Comparison of ENCODE assay signal across 21 mouse cellular contexts in genomic region chr16:5811654-5811992, GRCm38 (mm10).
DNase-seq lines count a peak whose midpoint lies in the region; ATAC-seq lines count a peak whose summit lies in the region.
"Had no signal": no experiment of that assay in that cellular context is flagged by ENCODE, and none has a peak within 500 bp of the region (broad histone marks: within the 10 kb centered on the region; RNA-seq: fewer than 3 reads in every experiment).

No protein-coding gene starts in this region.

- no peak overlapping the region for H3K4me2 ChIP-seq in midbrain, embryonic 12.5 days (replicated peaks)
- no peak overlapping the region for H3K4me2 ChIP-seq in midbrain, embryonic 16.5 days (ENCODE audit: low read length)
- H3K4me2 ChIP-seq in forebrain, embryonic 15.5 days (replicated peaks) = no peak overlapping the region
- H3K4me2 ChIP-seq in neural tube, embryonic 15.5 days = no peak overlapping the region
- H3K4me2 ChIP-seq: heart, embryonic 15.5 days; kidney, embryonic 15.5 days; limb, embryonic 12.5 days; liver, embryonic 13.5 days; lung, embryonic 14.5 days had no signal

- no peak overlapping the region for H3K9ac ChIP-seq in midbrain, embryonic 12.5 days (replicated peaks)
- no peak overlapping the region for H3K9ac ChIP-seq in midbrain, embryonic 16.5 days (ENCODE audit: low read depth, low read length)
- H3K9ac ChIP-seq in forebrain, embryonic 15.5 days (replicated peaks) = no peak overlapping the region
- no peak overlapping the region for H3K9ac ChIP-seq in neural tube, embryonic 15.5 days (replicated peaks)
- H3K9ac ChIP-seq: heart, embryonic 15.5 days; kidney, embryonic 15.5 days; limb, embryonic 12.5 days; liver, embryonic 13.5 days; lung, embryonic 14.5 days had no signal

- peak; percentile 47; the same call in 1 of the 2 replicates for ATAC-seq in midbrain, embryonic 12.5 days (ENCODE audit: low FRiP score, low read depth)
- ATAC-seq in midbrain, embryonic 16.5 days = no peak; the same call in 1 of the 2 replicates
- ATAC-seq in forebrain, embryonic 15.5 days (replicated peaks) = peak; percentile 80; the same call in 1 of the 2 replicates
- ATAC-seq in neural tube, embryonic 15.5 days (ENCODE audit: low FRiP score) = peak; percentile 57
- ATAC-seq: activated CD4-positive, CD25-positive, alpha-beta regulatory T cell, adult 4 months; intestine, postnatal 0 days; Patski had no signal

- 27% methylated on average over 2 of the region's 2 CpGs for WGBS in midbrain, embryonic 12.5 days
- 38% methylated on average over 2 of the region's 2 CpGs for WGBS in midbrain, embryonic 16.5 days
- 25% methylated on average over 2 of the region's 2 CpGs for WGBS in forebrain, embryonic 15.5 days
- WGBS in neural tube, embryonic 15.5 days = 40% methylated on average over 2 of the region's 2 CpGs

- H3K4me1 ChIP-seq in midbrain, embryonic 12.5 days = peaks cover 13% of the 10 kb centered on the region
- 0 out of 2 replicates have a peak, but pooled peaks cover 5% of the 10 kb centered on the region for H3K4me1 ChIP-seq in midbrain, embryonic 16.5 days (ENCODE audit: control insufficient read depth, insufficient read depth, low read length)
- peaks cover 19% of the 10 kb centered on the region for H3K4me1 ChIP-seq in forebrain, embryonic 15.5 days
- H3K4me1 ChIP-seq in neural tube, embryonic 15.5 days = peaks cover 17% of the 10 kb centered on the region; the same call in 1 of the 2 replicates
- H3K4me1 ChIP-seq: heart, embryonic 15.5 days; kidney, embryonic 15.5 days; limb, embryonic 12.5 days; liver, embryonic 13.5 days had no signal

- no peaks in the 10 kb centered on the region for H3K9me3 ChIP-seq in midbrain, embryonic 12.5 days
- no peaks in the 10 kb centered on the region for H3K9me3 ChIP-seq in midbrain, embryonic 16.5 days (replicated peaks; ENCODE audit: control insufficient read depth, low read length, poor library complexity, severe bottlenecking)
- H3K9me3 ChIP-seq in forebrain, embryonic 15.5 days = no peaks in the 10 kb centered on the region
- H3K9me3 ChIP-seq in neural tube, embryonic 15.5 days (replicated peaks) = no peaks in the 10 kb centered on the region
- H3K9me3 ChIP-seq: heart, embryonic 15.5 days; kidney, embryonic 15.5 days; limb, embryonic 12.5 days; liver, embryonic 13.5 days had no signal

- H3K27me3 ChIP-seq in midbrain, embryonic 12.5 days = no peaks in the 10 kb centered on the region
- H3K27me3 ChIP-seq in midbrain, embryonic 16.5 days (ENCODE audit: control insufficient read depth, insufficient read depth, low read depth, low read length) = no peaks in the 10 kb centered on the region
- H3K27me3 ChIP-seq in forebrain, embryonic 15.5 days = peaks cover 5% of the 10 kb centered on the region; the same call in 1 of the 2 replicates
- H3K27me3 ChIP-seq in neural tube, embryonic 15.5 days (replicated peaks) = no peaks in the 10 kb centered on the region
- H3K27me3 ChIP-seq: heart, embryonic 15.5 days; kidney, embryonic 15.5 days; limb, embryonic 12.5 days; liver, embryonic 13.5 days; Patski had no signal

- peak; percentile 68 for DNase-seq in heart, adult 11 months
- DNase-seq in heart, postnatal 14 days = no peak
- DNase-seq in right cerebral cortex, postnatal 10 days (ENCODE audit: low spot score in 2 of 2) = no peak
- DNase-seq: adrenal gland, postnatal 14 days; kidney, postnatal 4 days; layer of hippocampus, adult 9-11 months; liver, embryonic 13.5 days; lung, embryonic 14.5 days; lung, postnatal 36 days; right cerebral cortex, adult 18-20 months; thymus, postnatal 14 days had no signal

- H3K36me3 ChIP-seq in midbrain, embryonic 12.5 days = no peaks in the 10 kb centered on the region
- H3K36me3 ChIP-seq in midbrain, embryonic 16.5 days (ENCODE audit: control insufficient read depth, insufficient read depth, low read length) = no peaks in the 10 kb centered on the region
- no peaks in the 10 kb centered on the region for H3K36me3 ChIP-seq in forebrain, embryonic 15.5 days
- no peaks in the 10 kb centered on the region for H3K36me3 ChIP-seq in neural tube, embryonic 15.5 days
- H3K36me3 ChIP-seq: heart, embryonic 15.5 days; kidney, embryonic 15.5 days; limb, embryonic 12.5 days; liver, embryonic 13.5 days had no signal

- intact Hi-C loops in heart, postnatal 14 days (cut with DNase I) = no loop called here

- H3K4me3 ChIP-seq in midbrain, embryonic 12.5 days = no peak overlapping the region
- no peak overlapping the region for H3K4me3 ChIP-seq in midbrain, embryonic 16.5 days (ENCODE audit: low read depth, low read length)
- no peak overlapping the region for H3K4me3 ChIP-seq in forebrain, embryonic 15.5 days
- no peak overlapping the region for H3K4me3 ChIP-seq in neural tube, embryonic 15.5 days (replicated peaks)
- H3K4me3 ChIP-seq: heart, embryonic 15.5 days; kidney, embryonic 15.5 days; limb, embryonic 12.5 days; liver, embryonic 13.5 days had no signal

- H3K27ac ChIP-seq in midbrain, embryonic 12.5 days (replicated peaks) = no peak overlapping the region
- H3K27ac ChIP-seq in midbrain, embryonic 16.5 days (ENCODE audit: low read length) = no peak overlapping the region
- peak overlapping the region; percentile 78 for H3K27ac ChIP-seq in forebrain, embryonic 15.5 days (replicated peaks)
- H3K27ac ChIP-seq in neural tube, embryonic 15.5 days (replicated peaks) = peak overlapping the region; percentile 56
- H3K27ac ChIP-seq: heart, embryonic 15.5 days; kidney, embryonic 15.5 days; limb, embryonic 12.5 days; liver, embryonic 13.5 days had no signal

Comparison
In these comparisons a context has a peak if more than half of its experiments do, and no peak if none do; other contexts are left out.
1. H3K27ac ChIP-seq: peak in forebrain, embryonic 15.5 days (single experiment) and neural tube, embryonic 15.5 days (single experiment); none in midbrain, embryonic 12.5 days (single experiment) and midbrain, embryonic 16.5 days (single experiment).